Mouse (Mus musculus): ENCODE results near the gene Large1. TPM values are rescaled to one million over a fixed set of nuclear protein-coding genes. Genes with fewer than 3 reads are reported as not detected.
A peak's percentile ranks its signal among the peaks of the same experiment; 100 is the strongest.
"Not testable (repeated sequence)": the region's sequence is repeated elsewhere in the genome, so short reads cannot be mapped to it uniquely, and the experiment has no call there.

Gene Large1
- 11.2 and 13.4 TPM in 2 replicates for polyA plus RNA-seq (2014; fragmentation: Nextera tagmentation; extraction: Ambion mirVana)

DNA sequence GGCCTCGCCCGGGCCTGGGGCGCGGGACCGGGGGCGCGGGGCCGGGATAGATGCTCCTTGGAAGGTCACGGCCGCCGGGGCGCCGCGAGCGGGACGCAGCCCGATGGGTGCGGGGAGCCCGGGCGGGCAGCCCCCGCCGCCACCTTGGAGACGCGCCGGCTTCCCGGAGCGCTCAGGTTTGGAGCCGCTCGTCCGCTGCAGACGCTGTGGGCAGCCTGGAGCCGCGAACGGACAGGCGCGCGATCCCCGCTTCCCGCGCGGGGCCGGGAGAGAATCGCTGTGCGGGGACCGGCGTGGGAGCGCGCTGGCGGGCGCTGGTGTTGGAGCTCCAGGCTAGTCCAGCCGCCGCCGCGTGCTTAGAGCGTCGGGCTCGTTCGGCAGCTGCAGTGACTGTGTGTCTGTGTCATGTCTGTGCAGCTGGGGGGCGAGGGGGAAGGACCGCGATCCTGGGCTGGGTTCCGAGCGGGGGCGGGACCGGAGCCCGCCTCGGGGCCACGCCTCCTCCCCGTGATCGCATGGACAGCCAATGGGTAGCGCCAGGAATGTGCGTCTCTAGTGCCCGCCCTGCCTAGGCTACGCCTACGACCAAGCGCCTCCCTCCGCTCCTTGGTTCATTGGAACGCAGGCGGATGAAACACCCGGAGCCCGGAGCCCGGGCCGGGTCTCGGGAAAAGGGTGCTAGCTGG, at the start of gene Large1:
Gene Large1, minus strand, starts transcription at position 433 of the 686 bp plus-strand sequence.
- WGBS: under 1% methylated on average over 44 of the region's 84 CpGs
- Histone ChIP-seq H3K4me1 (replicated peaks; ENCODE audit: control insufficient read depth, insufficient read depth, low read length) (no peaks in the 10 kb centered on the region), H3K4me3 (ENCODE audit: low read depth, low read length) (peak within 1 kb of the TSS; percentile 78), H3K36me3 (ENCODE audit: control insufficient read depth, insufficient read depth, low read length) (no peaks in the 10 kb centered on the region), H3K4me2 (replicated peaks; ENCODE audit: low read depth, low read length) (peak within 1 kb of the TSS; percentile 84), H3K27me3 (ENCODE audit: control insufficient read depth, insufficient read depth, low read length) (no peaks in the 10 kb centered on the region), H3K9ac (ENCODE audit: low read depth, low read length) (peak within 1 kb of the TSS; percentile 97), H3K27ac (ENCODE audit: low read depth, low read length) (peak within 1 kb of the TSS; percentile 94), H3K9me3 (ENCODE audit: control insufficient read depth, low read length) (no peaks in the 10 kb centered on the region)
- DNase-seq (ENCODE audit: low spot score): peak; percentile 96
- ATAC-seq (ENCODE audit: low FRiP score): peak; percentile 98

DNA sequence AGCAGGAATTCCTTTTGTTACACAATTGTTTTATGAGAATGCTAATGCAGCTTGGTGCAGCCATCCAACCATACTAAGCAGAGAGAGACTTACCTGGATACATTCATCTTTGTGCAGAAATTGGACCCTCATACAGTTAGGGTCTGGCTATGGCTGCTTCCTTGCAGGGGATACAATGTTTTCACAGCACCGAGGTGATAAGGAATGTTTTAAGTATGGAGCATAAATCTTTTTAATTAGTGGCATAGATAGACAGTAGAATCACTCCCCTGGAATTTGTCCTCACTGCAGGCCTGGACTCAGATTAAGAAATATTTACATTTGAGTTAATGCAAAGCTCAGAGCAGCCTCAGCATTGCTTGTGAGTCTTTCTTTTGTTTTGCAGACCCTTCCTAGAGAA, 47.0 kb upstream of the Large1 start:
- Histone ChIP-seq H3K9ac (ENCODE audit: low read depth, low read length) (no peak overlapping the region), H3K9me3 (ENCODE audit: control insufficient read depth, low read length) (no peaks in the 10 kb centered on the region), H3K36me3 (ENCODE audit: control insufficient read depth, insufficient read depth, low read length) (no peaks in the 10 kb centered on the region), H3K4me3 (ENCODE audit: low read depth, low read length) (no peak overlapping the region), H3K4me1 (replicated peaks; ENCODE audit: control insufficient read depth, insufficient read depth, low read length) (no peaks in the 10 kb centered on the region), H3K4me2 (replicated peaks; ENCODE audit: low read depth, low read length) (no peak overlapping the region), H3K27ac (ENCODE audit: low read depth, low read length) (no peak overlapping the region), H3K27me3 (ENCODE audit: control insufficient read depth, insufficient read depth, low read length) (no peaks in the 10 kb centered on the region)
- no peak for DNase-seq (ENCODE audit: low spot score)
- ATAC-seq (ENCODE audit: low FRiP score): no peak
- WGBS: 37% methylated on average over 1 of the region's 1 CpGs

DNA sequence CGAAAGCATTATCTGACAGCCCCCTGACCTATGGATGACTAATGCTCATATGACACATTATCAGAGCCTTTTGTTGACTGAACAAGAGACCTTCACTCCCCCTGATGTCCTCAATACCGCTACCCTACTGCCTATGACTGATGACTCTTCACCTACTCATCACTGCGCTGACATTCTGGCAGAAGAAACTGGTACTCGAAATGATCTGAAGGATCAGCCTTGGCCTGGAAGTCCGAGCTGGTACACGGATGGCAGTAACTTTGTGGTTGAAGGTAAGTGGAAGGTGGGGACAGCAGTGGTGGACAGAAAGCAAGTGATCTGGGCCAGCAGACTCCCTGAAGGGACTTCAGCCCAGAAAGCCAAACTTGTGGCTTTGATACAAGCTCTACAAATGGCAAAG, 19.7 kb upstream of the Large1 start:
- not testable (repeated sequence) for H3K4me2 ChIP-seq (replicated peaks; ENCODE audit: low read depth, low read length); H3K9ac ChIP-seq (ENCODE audit: low read depth, low read length); DNase-seq (ENCODE audit: low spot score); H3K27ac ChIP-seq (ENCODE audit: low read depth, low read length); H3K9me3 ChIP-seq (ENCODE audit: control insufficient read depth, low read length); H3K27me3 ChIP-seq (ENCODE audit: control insufficient read depth, insufficient read depth, low read length); ATAC-seq (ENCODE audit: low FRiP score); H3K4me3 ChIP-seq (ENCODE audit: low read depth, low read length); H3K4me1 ChIP-seq (replicated peaks; ENCODE audit: control insufficient read depth, insufficient read depth, low read length); H3K36me3 ChIP-seq (ENCODE audit: control insufficient read depth, insufficient read depth, low read length)
- WGBS: 93% methylated on average over 6 of the region's 6 CpGs

DNA sequence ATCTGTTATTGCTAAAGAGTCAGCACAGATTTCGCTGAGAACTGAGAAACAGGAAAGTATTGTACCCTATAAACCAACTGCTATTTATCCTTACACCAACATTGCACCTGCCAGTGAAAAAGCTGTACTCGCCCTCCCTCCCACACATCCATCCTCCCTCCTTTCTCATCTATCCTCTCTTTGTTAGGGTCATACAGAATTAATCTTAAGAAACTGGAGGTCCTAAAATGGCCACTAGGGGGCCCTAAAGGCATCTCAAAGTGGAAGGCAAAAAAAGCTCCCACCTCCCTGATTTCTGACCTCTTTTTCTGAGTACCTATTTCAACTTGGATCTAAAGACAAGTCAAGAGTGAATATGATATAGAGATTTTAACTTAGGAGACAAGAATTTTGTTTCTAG, 2.6 kb upstream of the Large1 start:
- Histone ChIP-seq H3K27me3 (ENCODE audit: control insufficient read depth, insufficient read depth, low read length) (no peaks in the 10 kb centered on the region), H3K4me3 (ENCODE audit: low read depth, low read length) (no peak overlapping the region), H3K27ac (ENCODE audit: low read depth, low read length) (no peak overlapping the region), H3K4me1 (replicated peaks; ENCODE audit: control insufficient read depth, insufficient read depth, low read length) (no peaks in the 10 kb centered on the region), H3K9ac (ENCODE audit: low read depth, low read length) (no peak overlapping the region), H3K36me3 (ENCODE audit: control insufficient read depth, insufficient read depth, low read length) (no peaks in the 10 kb centered on the region), H3K9me3 (ENCODE audit: control insufficient read depth, low read length) (no peaks in the 10 kb centered on the region), H3K4me2 (replicated peaks; ENCODE audit: low read depth, low read length) (no peak overlapping the region)
- 20% methylated on average over 2 of the region's 2 CpGs for WGBS
- no peak for ATAC-seq (ENCODE audit: low FRiP score)
- DNase-seq (ENCODE audit: low spot score): peak; percentile 86

DNA sequence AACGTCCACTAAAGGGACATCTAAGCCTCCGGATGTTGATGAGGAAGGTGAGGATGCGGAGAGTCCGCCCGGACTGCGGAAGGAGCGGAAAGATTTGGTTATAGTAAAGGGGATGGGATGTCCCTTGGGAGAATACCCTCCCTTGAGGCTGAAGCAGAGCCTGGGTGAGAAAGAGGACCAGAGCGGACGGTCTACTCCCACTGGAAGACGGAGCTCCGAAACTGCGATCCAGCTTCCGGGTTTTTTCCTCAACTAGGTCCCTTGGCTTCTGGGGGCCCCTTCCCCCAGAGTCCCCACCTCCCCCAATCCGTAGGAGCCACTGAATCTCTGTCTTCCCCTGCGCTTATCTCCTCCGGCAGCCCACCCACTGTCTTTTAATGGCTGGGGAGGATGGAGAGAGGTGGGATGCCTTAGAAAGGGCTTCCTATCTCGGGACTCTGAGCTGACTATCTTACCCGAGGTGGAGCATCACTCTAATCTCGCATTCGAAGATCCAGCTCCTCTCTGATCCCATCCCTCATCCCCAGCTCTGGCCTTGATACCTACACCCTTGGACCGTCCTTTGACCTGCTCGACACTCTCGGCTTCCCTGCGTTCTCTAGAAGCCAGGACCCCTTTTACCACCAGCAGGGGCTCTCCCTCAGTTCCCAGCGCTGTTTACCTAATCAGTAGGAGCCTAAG, 1.0 kb upstream of the Large1 start:
- Histone ChIP-seq H3K4me2 (replicated peaks; ENCODE audit: low read depth, low read length) (peak overlapping the region; percentile 70), H3K9me3 (ENCODE audit: control insufficient read depth, low read length) (no peaks in the 10 kb centered on the region), H3K27ac (ENCODE audit: low read depth, low read length) (peak overlapping the region; percentile 58), H3K4me3 (ENCODE audit: low read depth, low read length) (peak overlapping the region; percentile 78), H3K27me3 (ENCODE audit: control insufficient read depth, insufficient read depth, low read length) (no peaks in the 10 kb centered on the region), H3K36me3 (ENCODE audit: control insufficient read depth, insufficient read depth, low read length) (no peaks in the 10 kb centered on the region), H3K4me1 (replicated peaks; ENCODE audit: control insufficient read depth, insufficient read depth, low read length) (no peaks in the 10 kb centered on the region), H3K9ac (ENCODE audit: low read depth, low read length) (peak overlapping the region; percentile 65)
- under 1% methylated on average over 25 of the region's 25 CpGs for WGBS
- DNase-seq (ENCODE audit: low spot score): peak; percentile 83
- peak; percentile 46 for ATAC-seq (ENCODE audit: low FRiP score)

DNA sequence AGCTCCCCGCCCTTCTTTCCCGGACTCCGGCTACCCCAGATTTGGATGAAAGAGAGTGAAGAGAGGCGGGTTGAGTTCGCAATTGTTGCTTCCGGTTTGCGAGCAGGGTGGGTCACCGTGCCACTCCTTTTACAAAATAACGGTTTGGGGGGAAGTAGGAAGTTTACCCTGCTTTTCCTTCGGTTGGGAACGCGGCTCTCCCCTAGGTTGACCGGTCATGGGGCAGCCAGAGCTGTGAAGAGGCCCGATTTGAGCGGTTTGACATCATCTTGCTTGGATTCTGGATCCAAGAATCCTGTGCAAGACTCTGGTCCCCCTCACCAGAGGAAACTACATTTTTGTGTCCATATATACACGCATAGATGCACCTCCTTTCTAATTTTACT, 447 bp upstream of the Large1 start:
- H3K9me3 ChIP-seq (ENCODE audit: control insufficient read depth, low read length): no peaks in the 10 kb centered on the region
- ATAC-seq (ENCODE audit: low FRiP score): peak; percentile 61
- peak overlapping the region; percentile 70 for H3K4me2 ChIP-seq (replicated peaks; ENCODE audit: low read depth, low read length)
- no peaks in the 10 kb centered on the region for H3K27me3 ChIP-seq (ENCODE audit: control insufficient read depth, insufficient read depth, low read length)
- H3K4me1 ChIP-seq (replicated peaks; ENCODE audit: control insufficient read depth, insufficient read depth, low read length): no peaks in the 10 kb centered on the region
- peak overlapping the region; percentile 58 for H3K27ac ChIP-seq (ENCODE audit: low read depth, low read length)
- H3K9ac ChIP-seq (ENCODE audit: low read depth, low read length): peak overlapping the region; percentile 65
- no peak for DNase-seq (ENCODE audit: low spot score)
- WGBS: under 1% methylated on average over 16 of the region's 16 CpGs
- peak overlapping the region; percentile 78 for H3K4me3 ChIP-seq (ENCODE audit: low read depth, low read length)
- H3K36me3 ChIP-seq (ENCODE audit: control insufficient read depth, insufficient read depth, low read length): no peaks in the 10 kb centered on the region

DNA sequence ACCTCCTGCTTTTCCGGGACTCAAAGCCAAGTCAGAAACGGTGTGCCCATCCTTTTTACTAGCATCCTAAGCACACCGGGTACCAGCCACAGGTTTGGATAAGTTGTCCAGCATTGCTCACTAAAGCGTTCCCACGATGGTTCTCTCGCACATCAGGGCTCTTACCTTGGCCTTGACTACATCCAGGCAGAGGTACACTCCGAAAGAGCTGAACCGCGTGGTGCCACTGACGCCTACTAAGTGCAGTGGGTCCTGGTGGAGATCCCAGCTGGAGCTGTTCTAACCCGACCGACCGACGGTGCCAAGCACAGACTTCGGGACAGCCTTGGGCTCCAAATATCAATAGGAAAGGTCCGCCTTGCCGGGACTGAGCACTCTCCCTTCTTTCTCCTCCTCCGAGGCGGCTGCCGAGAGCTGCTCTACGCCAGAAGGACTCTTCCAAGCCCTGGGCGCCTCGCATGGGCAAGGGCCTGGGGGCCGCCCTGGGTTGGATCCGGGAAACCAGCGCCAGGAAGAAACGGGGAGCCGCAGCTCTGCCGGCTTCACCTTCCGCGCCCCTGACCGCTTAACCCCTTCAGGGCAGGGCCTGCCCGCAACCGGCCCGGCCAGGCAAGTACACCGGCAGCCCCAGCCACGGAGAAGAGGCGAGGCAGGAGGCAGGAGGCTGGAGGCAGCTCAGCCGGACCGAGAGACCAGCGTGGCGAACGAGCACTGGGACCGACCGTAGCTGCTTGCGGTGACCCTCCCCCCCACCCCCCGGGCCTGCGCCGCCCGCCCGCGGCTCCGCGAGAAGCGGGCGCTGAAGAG, 836 bp downstream of the Large1 start:
- H3K4me3 ChIP-seq (ENCODE audit: low read depth, low read length): peak overlapping the region; percentile 78
- ATAC-seq (ENCODE audit: low FRiP score): peak; percentile 52
- H3K9me3 ChIP-seq (ENCODE audit: control insufficient read depth, low read length): no peaks in the 10 kb centered on the region
- peak overlapping the region; percentile 84 for H3K4me2 ChIP-seq (replicated peaks; ENCODE audit: low read depth, low read length)
- H3K36me3 ChIP-seq (ENCODE audit: control insufficient read depth, insufficient read depth, low read length): no peaks in the 10 kb centered on the region
- peak; percentile 73 for DNase-seq (ENCODE audit: low spot score)
- H3K27ac ChIP-seq (ENCODE audit: low read depth, low read length): peak overlapping the region; percentile 94
- under 1% methylated on average over 42 of the region's 56 CpGs for WGBS
- no peaks in the 10 kb centered on the region for H3K27me3 ChIP-seq (ENCODE audit: control insufficient read depth, insufficient read depth, low read length)
- peak overlapping the region; percentile 97 for H3K9ac ChIP-seq (ENCODE audit: low read depth, low read length)
- no peaks in the 10 kb centered on the region for H3K4me1 ChIP-seq (replicated peaks; ENCODE audit: control insufficient read depth, insufficient read depth, low read length)

DNA sequence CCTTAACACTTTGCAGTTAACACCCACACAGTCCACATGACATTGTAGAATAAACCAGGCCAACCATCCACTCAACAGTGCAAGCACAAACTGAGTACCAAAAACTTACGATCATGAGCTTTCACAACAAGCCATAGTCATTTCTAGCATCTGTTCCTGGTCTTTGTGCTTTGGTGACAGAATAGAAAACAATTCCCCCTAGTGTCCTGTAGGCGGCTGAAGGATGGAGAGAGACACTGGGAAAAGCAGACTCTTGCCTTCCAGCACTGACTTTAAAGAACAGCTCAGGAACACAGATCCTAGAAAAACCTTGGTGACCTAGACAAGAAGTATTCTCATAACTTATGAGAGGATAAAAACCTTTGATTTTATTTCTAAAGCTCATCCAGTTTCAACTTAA, 3.0 kb downstream of the Large1 start:
- Histone ChIP-seq H3K4me2 (replicated peaks; ENCODE audit: low read depth, low read length) (no peak overlapping the region), H3K36me3 (ENCODE audit: control insufficient read depth, insufficient read depth, low read length) (no peaks in the 10 kb centered on the region), H3K27me3 (ENCODE audit: control insufficient read depth, insufficient read depth, low read length) (no peaks in the 10 kb centered on the region), H3K9me3 (ENCODE audit: control insufficient read depth, low read length) (no peaks in the 10 kb centered on the region), H3K4me3 (ENCODE audit: low read depth, low read length) (no peak overlapping the region), H3K27ac (ENCODE audit: low read depth, low read length) (no peak overlapping the region), H3K9ac (ENCODE audit: low read depth, low read length) (no peak overlapping the region), H3K4me1 (replicated peaks; ENCODE audit: control insufficient read depth, insufficient read depth, low read length) (no peaks in the 10 kb centered on the region)
- no peak for ATAC-seq (ENCODE audit: low FRiP score)
- DNase-seq (ENCODE audit: low spot score): peak; percentile 57
- WGBS: 23% methylated on average over 2 of the region's 2 CpGs

Measured in hindbrain, embryonic 11.5 days (tissue).